Mouse (Mus musculus): ENCODE data around the gene 2810004N23Rik.
A peak's percentile ranks its signal among the peaks of the same experiment; 100 is the strongest.

2810004N23Rik gene

GRCm38 (mm10) chr8:124820125-124820524 is 42.8 kb downstream of the 2810004N23Rik start:
- DNase-seq (ENCODE audit: low spot score): no peak

GRCm38 (mm10) chr8:124819612-124820115 is 43.3 kb downstream of the 2810004N23Rik start:
- no peak for DNase-seq (ENCODE audit: low spot score)

- peak; percentile 26 for DNase-seq (ENCODE audit: low spot score)
These were observed 45.6 kb downstream of the 2810004N23Rik start for GRCm38 (mm10) chr8:124817361-124817760.

- DNase-seq (ENCODE audit: low spot score): no peak
These were observed 46.1 kb downstream of the 2810004N23Rik start for GRCm38 (mm10) chr8:124816866-124817265.

GRCm38 (mm10) chr8:124815870-124816269 is 47.0 kb downstream of the 2810004N23Rik start:
- no peak for DNase-seq (ENCODE audit: low spot score)

GRCm38 (mm10) chr8:124813326-124813725 is 49.6 kb downstream of the 2810004N23Rik start:
- no peak for DNase-seq (ENCODE audit: low spot score)

- DNase-seq (ENCODE audit: low spot score): no peak
These were observed 52.1 kb downstream of the 2810004N23Rik start for GRCm38 (mm10) chr8:124810689-124811394.

GRCm38 (mm10) chr8:124810056-124810610 is 52.8 kb downstream of the 2810004N23Rik start:
- DNase-seq (ENCODE audit: low spot score): no peak

GRCm38 (mm10) chr8:124809419-124809818 is 53.5 kb downstream of the 2810004N23Rik start:
- DNase-seq (ENCODE audit: low spot score): no peak

GRCm38 (mm10) chr8:124805990-124806389 is 56.9 kb downstream of the 2810004N23Rik start:
- no peak for DNase-seq (ENCODE audit: low spot score)

- no peak for DNase-seq (ENCODE audit: low spot score)
These were observed 58.9 kb downstream of the 2810004N23Rik start for GRCm38 (mm10) chr8:124803824-124804702.

- DNase-seq (ENCODE audit: low spot score): no peak
These were observed 62.4 kb downstream of the 2810004N23Rik start for GRCm38 (mm10) chr8:124800542-124800941.

- DNase-seq (ENCODE audit: low spot score): no peak
These were observed 67.0 kb downstream of the 2810004N23Rik start for GRCm38 (mm10) chr8:124795781-124796488.

- DNase-seq (ENCODE audit: low spot score): peak; percentile 24
These were observed 68.5 kb downstream of the 2810004N23Rik start for GRCm38 (mm10) chr8:124794486-124794780.

- no peak for DNase-seq (ENCODE audit: low spot score)
These were observed 69.0 kb downstream of the 2810004N23Rik start for GRCm38 (mm10) chr8:124793661-124794485.

GRCm38 (mm10) chr8:124793172-124793651 is 69.7 kb downstream of the 2810004N23Rik start:
- DNase-seq (ENCODE audit: low spot score): peak; percentile 91

- DNase-seq (ENCODE audit: low spot score): peak; percentile 6
These were observed 70.2 kb downstream of the 2810004N23Rik start, which contains the start of gene Trim67 for GRCm38 (mm10) chr8:124792708-124793107. Gene Trim67 (plus strand): TSS chr8:124793092.

GRCm38 (mm10) chr8:124792186-124792585 is 70.7 kb downstream of the 2810004N23Rik start:
- peak; percentile 4 for DNase-seq (ENCODE audit: low spot score)

- DNase-seq (ENCODE audit: low spot score): no peak
These were observed 71.2 kb downstream of the 2810004N23Rik start for GRCm38 (mm10) chr8:124791751-124792150.

- no peak for DNase-seq (ENCODE audit: low spot score)
These were observed 72.2 kb downstream of the 2810004N23Rik start for GRCm38 (mm10) chr8:124790676-124791075.
